ENCODE assay signal across 16 mouse cellular contexts in the genomic region with DNA sequence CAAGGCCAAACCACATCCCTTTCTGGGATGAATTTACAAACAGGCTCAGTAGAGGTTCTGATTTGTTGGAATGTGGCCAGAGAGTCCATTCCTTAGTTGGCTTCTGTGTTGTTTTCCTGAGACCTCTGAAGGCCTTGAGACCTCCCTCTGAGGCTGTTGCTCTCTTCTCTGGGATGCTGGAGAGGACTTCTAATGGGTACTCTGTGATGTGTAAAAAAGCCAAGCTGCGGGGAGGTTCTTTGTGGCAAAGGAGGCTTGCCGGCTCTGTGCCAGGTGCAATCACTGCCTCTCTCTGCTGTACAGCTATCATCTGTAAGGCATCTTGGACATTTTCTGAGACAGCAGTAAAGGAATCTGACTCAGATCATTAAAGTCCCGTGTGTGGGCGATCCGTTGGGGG.
A peak's percentile ranks its signal among the peaks of the same experiment; 100 is the strongest.
DNase-seq lines count a peak whose midpoint lies in the region; ATAC-seq and TF ChIP-seq lines count a peak whose summit lies in the region.
"Had no signal": no experiment of that assay in that cellular context is flagged by ENCODE, and none has a peak within 500 bp of the region (broad histone marks: within the 10 kb centered on the region; RNA-seq: fewer than 3 reads in every experiment).

No protein-coding gene starts in this region.

- no peak for TF ChIP-seq CTCF in C2C12 (IDR thresholded peaks at IDR 0.05; ENCODE audit: control insufficient read depth, insufficient read depth, insufficient read length)
- no peak for TF ChIP-seq CTCF in embryonic fibroblast, embryonic 13.5 days (IDR thresholded peaks at IDR 0.05; ENCODE audit: borderline replicate concordance, insufficient read depth, low read length)

- H3ac ChIP-seq in C2C12 (ENCODE audit: control insufficient read depth, insufficient read length, low read depth) = no peak overlapping the region

- no peak for TF ChIP-seq POLR2A in embryonic fibroblast, embryonic 13.5 days (IDR thresholded peaks at IDR 0.05; ENCODE audit: low read depth, low read length)

- H3K79me3 ChIP-seq in C2C12 (ENCODE audit: low read depth) = no peaks in the 10 kb centered on the region

- WGBS in lung, embryonic 15.5 days = 42% methylated on average over 5 of the region's 5 CpGs

- no peaks in the 10 kb centered on the region for H3K79me2 ChIP-seq in C2C12 (ENCODE audit: control insufficient read depth, insufficient read depth)

- no peaks in the 10 kb centered on the region for H3K36me3 ChIP-seq in lung, embryonic 15.5 days
- no peaks in the 10 kb centered on the region for H3K36me3 ChIP-seq in C2C12 (ENCODE audit: control insufficient read depth, insufficient read depth)
- H3K36me3 ChIP-seq: forebrain, embryonic 10.5 days; liver, embryonic 13.5 days; midbrain, embryonic 12.5 days had no signal

- no peaks in the 10 kb centered on the region for H3K9me3 ChIP-seq in lung, embryonic 15.5 days
- H3K9me3 ChIP-seq: forebrain, embryonic 10.5 days; liver, embryonic 13.5 days; midbrain, embryonic 12.5 days had no signal

- no peaks in the 10 kb centered on the region for H3K27me3 ChIP-seq in lung, embryonic 15.5 days
- H3K27me3 ChIP-seq in C2C12 (ENCODE audit: control insufficient read depth, insufficient read depth, insufficient read length) = no peaks in the 10 kb centered on the region
- H3K27me3 ChIP-seq: liver, embryonic 13.5 days; midbrain, embryonic 12.5 days had no signal

- H3K9ac ChIP-seq in lung, embryonic 15.5 days = no peak overlapping the region
- H3K9ac ChIP-seq: liver, embryonic 13.5 days; midbrain, embryonic 12.5 days had no signal

- no peak overlapping the region for H3K27ac ChIP-seq in lung, embryonic 15.5 days
- H3K27ac ChIP-seq in embryonic fibroblast, embryonic 13.5 days (ENCODE audit: insufficient read depth, low read length) = peak overlapping the region; percentile 56; the same call in 1 of the 2 replicates
- H3K27ac ChIP-seq: forebrain, embryonic 10.5 days; gastrocnemius, adult 2 months; liver, embryonic 13.5 days; midbrain, embryonic 12.5 days had no signal

- peak; percentile 62 for ATAC-seq in lung, embryonic 15.5 days (ENCODE audit: borderline replicate concordance, extremely low read depth, low FRiP score, low TSS enrichment)

- peak; percentile 60 for DNase-seq in heart, adult 11 months
- DNase-seq in heart, postnatal 4 days = no peak
- DNase-seq in lung, postnatal 25 days (ENCODE audit: low spot score) = no peak
- DNase-seq in gastrocnemius, adult 8-10 months (ENCODE audit: low spot score in 2 of 2) = no peak
- DNase-seq: B cell, adult 2 months; gastrocnemius, adult 2 months; heart, adult 18-20 months; kidney, adult 2 months; layer of hippocampus, postnatal 36 days; liver, embryonic 13.5 days; right cerebral cortex, postnatal 25 days had no signal

- H3K4me2 ChIP-seq in lung, embryonic 15.5 days = no peak overlapping the region
- H3K4me2 ChIP-seq: liver, embryonic 13.5 days; midbrain, embryonic 12.5 days had no signal

- peaks cover 25% of the 10 kb centered on the region for H3K4me1 ChIP-seq in lung, embryonic 15.5 days
- H3K4me1 ChIP-seq in embryonic fibroblast, embryonic 13.5 days (ENCODE audit: control insufficient read depth, insufficient read depth, low read length) = peaks cover 12% of the 10 kb centered on the region
- H3K4me1 ChIP-seq: forebrain, embryonic 10.5 days; liver, embryonic 13.5 days; midbrain, embryonic 12.5 days had no signal

- H3K4me3 ChIP-seq in lung, embryonic 15.5 days = no peak overlapping the region
- no peak overlapping the region for H3K4me3 ChIP-seq in C2C12 (ENCODE audit: insufficient read depth, poor library complexity, severe bottlenecking)
- H3K4me3 ChIP-seq in embryonic fibroblast, embryonic 13.5 days (ENCODE audit: insufficient read depth, low read length) = no peak overlapping the region
- H3K4me3 ChIP-seq: forebrain, embryonic 10.5 days; gastrocnemius, adult 2 months; liver, embryonic 13.5 days; midbrain, embryonic 12.5 days had no signal

TF ChIP-seq in C2C12, 6 proteins besides CTCF, POLR2A, EP300 and RAD21:
- no peak for TF ChIP-seq FOSL1 (IDR thresholded peaks at IDR 0.05; ENCODE audit: insufficient read depth, low read length, poor library complexity, severe bottlenecking)
- TF ChIP-seq MYOG (IDR thresholded peaks at IDR 0.05; ENCODE audit: control insufficient read depth, extremely low read depth, insufficient read length) = no peak
- peak; percentile 23 for TF ChIP-seq MYOD1 (IDR thresholded peaks at IDR 0.05; ENCODE audit: control insufficient read depth, insufficient read length, low read depth)
- TF ChIP-seq CEBPB (IDR thresholded peaks at IDR 0.05; ENCODE audit: low read depth) = no peak
- no peak for TF ChIP-seq USF1 (IDR thresholded peaks at IDR 0.05; ENCODE audit: low read depth)
- TF ChIP-seq MAX (IDR thresholded peaks at IDR 0.05) = no peak
